Mouse (Mus musculus): ENCODE measurements around the gene Dcst1. TPM values are rescaled to one million over a fixed set of nuclear protein-coding genes. Genes with fewer than 3 reads are reported as not detected.

Gene Dcst1
- total RNA-seq, 1 experiment: 0.09 TPM

- DNase-seq (ENCODE audit: low read depth, low spot score): no peak
- H3K4me3 ChIP-seq (ENCODE audit: insufficient read depth in 1 of 2, low read depth in 1 of 2, low read length in 2 of 2, poor library complexity in 1 of 2, severe bottlenecking in 1 of 2): no peak overlapping the region
- H3K9ac ChIP-seq (ENCODE audit: insufficient read depth, low read depth, low read length, poor library complexity, severe bottlenecking): no peak overlapping the region
- no peaks in the 10 kb centered on the region for H3K36me3 ChIP-seq (ENCODE audit: control insufficient read depth, insufficient read depth, low read length, poor library complexity, severe bottlenecking)
- TF ChIP-seq MAFK (IDR thresholded peaks at IDR 0.05; ENCODE audit: insufficient read depth, low read depth, low read length) (no peak), CHD2 (IDR thresholded peaks at IDR 0.05; ENCODE audit: low read depth, low read length) (no peak), ZNF384 (IDR thresholded peaks at IDR 0.05; ENCODE audit: low read depth, low read length) (no peak), ZC3H11A (IDR thresholded peaks at IDR 0.05; ENCODE audit: borderline replicate concordance, low read depth, low read length) (no peak), HCFC1 (IDR thresholded peaks at IDR 0.05; ENCODE audit: borderline replicate concordance, insufficient read depth, low read length) (no peak)
- in situ Hi-C loops (cut with MboI; ENCODE audit: low sequenced_read_pairs in 2 of 2, unreplicated experiment in 2 of 2): no loop called here
- H3K9me3 ChIP-seq (ENCODE audit: control insufficient read depth, insufficient read depth, low read depth, low read length): no peaks in the 10 kb centered on the region
- H3K4me1 ChIP-seq (ENCODE audit: control insufficient read depth in 2 of 2, insufficient read depth in 2 of 2, low read length in 2 of 2, poor library complexity in 1 of 2): peaks cover 0 to 10% of the 10 kb centered on the region in 2 experiments; a peak in 1 of 4 replicates
- no peak overlapping the region for H3K27ac ChIP-seq (ENCODE audit: insufficient read depth, low read depth, low read length, poor library complexity, severe bottlenecking)
These were observed 9.0 kb downstream of the Dcst1 start for GRCm38 (mm10) chr3:89356029-89356428.

GRCm38 (mm10) chr3:89355512-89355902 is 9.5 kb downstream of the Dcst1 start:
- H3K27ac ChIP-seq (ENCODE audit: insufficient read depth, low read depth, low read length, poor library complexity, severe bottlenecking): no peak overlapping the region
- TF ChIP-seq ZC3H11A (IDR thresholded peaks at IDR 0.05; ENCODE audit: borderline replicate concordance, low read depth, low read length) (no peak), MAFK (IDR thresholded peaks at IDR 0.05; ENCODE audit: insufficient read depth, low read depth, low read length) (no peak), CHD2 (IDR thresholded peaks at IDR 0.05; ENCODE audit: low read depth, low read length) (no peak), ZNF384 (IDR thresholded peaks at IDR 0.05; ENCODE audit: low read depth, low read length) (no peak), HCFC1 (IDR thresholded peaks at IDR 0.05; ENCODE audit: borderline replicate concordance, insufficient read depth, low read length) (no peak)
- no peak overlapping the region for H3K9ac ChIP-seq (ENCODE audit: insufficient read depth, low read depth, low read length, poor library complexity, severe bottlenecking)
- no peak overlapping the region for H3K4me3 ChIP-seq (ENCODE audit: insufficient read depth in 1 of 2, low read depth in 1 of 2, low read length in 2 of 2, poor library complexity in 1 of 2, severe bottlenecking in 1 of 2)
- no peaks in the 10 kb centered on the region for H3K36me3 ChIP-seq (ENCODE audit: control insufficient read depth, insufficient read depth, low read length, poor library complexity, severe bottlenecking)
- H3K4me1 ChIP-seq (ENCODE audit: control insufficient read depth in 2 of 2, insufficient read depth in 2 of 2, low read length in 2 of 2, poor library complexity in 1 of 2): peaks cover 2 to 10% of the 10 kb centered on the region in 2 experiments; a peak in 1 of 4 replicates
- in situ Hi-C loops (cut with MboI; ENCODE audit: low sequenced_read_pairs in 2 of 2, unreplicated experiment in 2 of 2): no loop called here
- DNase-seq (ENCODE audit: low read depth, low spot score): no peak
- H3K9me3 ChIP-seq (ENCODE audit: control insufficient read depth, insufficient read depth, low read depth, low read length): no peaks in the 10 kb centered on the region

- no peak overlapping the region for H3K9ac ChIP-seq (ENCODE audit: insufficient read depth, low read depth, low read length, poor library complexity, severe bottlenecking)
- H3K4me3 ChIP-seq (ENCODE audit: insufficient read depth in 1 of 2, low read depth in 1 of 2, low read length in 2 of 2, poor library complexity in 1 of 2, severe bottlenecking in 1 of 2): no peak overlapping the region
- no peak for DNase-seq (ENCODE audit: low read depth, low spot score)
- TF ChIP-seq HCFC1 (IDR thresholded peaks at IDR 0.05; ENCODE audit: borderline replicate concordance, insufficient read depth, low read length) (no peak), CHD2 (IDR thresholded peaks at IDR 0.05; ENCODE audit: low read depth, low read length) (0 out of 2 replicates have a peak, but pooled peaks have one; percentile 28), MAFK (IDR thresholded peaks at IDR 0.05; ENCODE audit: insufficient read depth, low read depth, low read length) (no peak)
- peaks cover 2 to 10% of the 10 kb centered on the region in 2 experiments; a peak in 1 of 4 replicates for H3K4me1 ChIP-seq (ENCODE audit: control insufficient read depth in 2 of 2, insufficient read depth in 2 of 2, low read length in 2 of 2, poor library complexity in 1 of 2)
- in situ Hi-C loops (cut with MboI; ENCODE audit: low sequenced_read_pairs in 2 of 2, unreplicated experiment in 2 of 2): no loop called here
- no peak overlapping the region for H3K27ac ChIP-seq (ENCODE audit: insufficient read depth, low read depth, low read length, poor library complexity, severe bottlenecking)
- no peaks in the 10 kb centered on the region for H3K9me3 ChIP-seq (ENCODE audit: control insufficient read depth, insufficient read depth, low read depth, low read length)
- H3K36me3 ChIP-seq (ENCODE audit: control insufficient read depth, insufficient read depth, low read length, poor library complexity, severe bottlenecking): no peaks in the 10 kb centered on the region
These were observed 10.1 kb downstream of the Dcst1 start for GRCm38 (mm10) chr3:89354816-89355511.

- Histone ChIP-seq H3K27ac (ENCODE audit: insufficient read depth, low read depth, low read length, poor library complexity, severe bottlenecking) (no peak overlapping the region), H3K9me3 (ENCODE audit: control insufficient read depth, insufficient read depth, low read depth, low read length) (no peaks in the 10 kb centered on the region), H3K4me3 (ENCODE audit: insufficient read depth in 1 of 2, low read depth in 1 of 2, low read length in 2 of 2, poor library complexity in 1 of 2, severe bottlenecking in 1 of 2) (no peak overlapping the region), H3K9ac (ENCODE audit: insufficient read depth, low read depth, low read length, poor library complexity, severe bottlenecking) (no peak overlapping the region), H3K36me3 (ENCODE audit: control insufficient read depth, insufficient read depth, low read length, poor library complexity, severe bottlenecking) (no peaks in the 10 kb centered on the region), H3K4me1 (ENCODE audit: control insufficient read depth in 2 of 2, insufficient read depth in 2 of 2, low read length in 2 of 2, poor library complexity in 1 of 2) (peaks cover 4 to 11% of the 10 kb centered on the region in 2 experiments; a peak in 1 of 4 replicates)
- no peak for TF ChIP-seq HCFC1 (IDR thresholded peaks at IDR 0.05; ENCODE audit: borderline replicate concordance, insufficient read depth, low read length)
- TF ChIP-seq CHD2 (IDR thresholded peaks at IDR 0.05; ENCODE audit: low read depth, low read length): no peak
- DNase-seq (ENCODE audit: low read depth, low spot score): no peak
- in situ Hi-C loops (cut with MboI; ENCODE audit: low sequenced_read_pairs in 2 of 2, unreplicated experiment in 2 of 2): no loop called here
These were observed 13.8 kb downstream of the Dcst1 start for GRCm38 (mm10) chr3:89351271-89351670.
